Mouse (Mus musculus): ENCODE results near the gene Gabrp. TPM values are rescaled to one million over a fixed set of nuclear protein-coding genes. Genes with fewer than 3 reads are reported as not detected.

Gene Gabrp
- not detected for polyA plus RNA-seq (2015; fragmentation: Illumina TruSeq; extraction: RNeasy Lipid Tissue Mini Kit (QIAGEN cat#74804); ENCODE audit: low read depth, low replicate concordance)

DNA sequence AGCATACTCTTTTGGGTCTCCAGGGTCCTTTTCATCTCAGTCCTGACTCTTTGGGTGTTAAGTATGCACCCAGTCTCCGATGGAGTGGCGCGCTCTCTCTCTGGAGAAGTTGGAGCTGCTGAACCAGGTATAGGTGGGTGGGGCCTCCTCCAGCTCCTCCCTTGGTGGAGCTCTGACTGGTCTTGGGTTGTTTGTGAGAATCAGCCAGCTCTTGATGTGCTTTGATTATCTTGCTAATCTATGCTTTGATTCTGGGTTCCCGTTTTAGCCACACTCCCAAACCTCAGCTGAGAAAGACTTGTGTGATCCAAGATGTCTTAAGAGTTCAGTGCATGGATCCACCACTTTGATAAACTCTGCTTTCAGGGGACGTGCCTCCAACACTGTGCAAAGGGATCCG, at the start of gene Gabrp:
TSS of gene Gabrp (minus strand) at position 101 of the 400 bp plus-strand sequence.

DNA sequence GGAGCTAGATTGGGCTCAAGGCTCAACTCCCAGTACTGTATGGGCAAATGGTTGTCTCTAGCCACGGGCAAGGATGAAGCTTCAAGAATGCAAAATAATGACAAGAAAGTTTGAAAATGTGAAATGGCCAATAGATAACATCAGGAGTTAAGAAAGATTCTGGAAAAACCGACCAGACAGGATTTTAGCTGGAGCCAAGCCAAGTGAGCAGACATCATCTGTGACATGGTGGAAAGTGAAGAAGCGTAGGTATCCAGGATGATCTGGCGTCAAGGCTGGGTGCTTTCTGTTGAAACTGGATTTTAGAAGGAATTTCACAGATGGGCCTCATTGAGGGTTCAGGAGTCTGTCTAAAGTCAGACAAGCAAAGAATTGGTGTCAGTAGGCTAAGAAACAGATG, 20.2 kb upstream of the Gabrp start, which contains the start of gene D130052B06Rik:
TSS of gene D130052B06Rik (plus strand) at position 317 of the 400 bp plus-strand sequence.

DNA sequence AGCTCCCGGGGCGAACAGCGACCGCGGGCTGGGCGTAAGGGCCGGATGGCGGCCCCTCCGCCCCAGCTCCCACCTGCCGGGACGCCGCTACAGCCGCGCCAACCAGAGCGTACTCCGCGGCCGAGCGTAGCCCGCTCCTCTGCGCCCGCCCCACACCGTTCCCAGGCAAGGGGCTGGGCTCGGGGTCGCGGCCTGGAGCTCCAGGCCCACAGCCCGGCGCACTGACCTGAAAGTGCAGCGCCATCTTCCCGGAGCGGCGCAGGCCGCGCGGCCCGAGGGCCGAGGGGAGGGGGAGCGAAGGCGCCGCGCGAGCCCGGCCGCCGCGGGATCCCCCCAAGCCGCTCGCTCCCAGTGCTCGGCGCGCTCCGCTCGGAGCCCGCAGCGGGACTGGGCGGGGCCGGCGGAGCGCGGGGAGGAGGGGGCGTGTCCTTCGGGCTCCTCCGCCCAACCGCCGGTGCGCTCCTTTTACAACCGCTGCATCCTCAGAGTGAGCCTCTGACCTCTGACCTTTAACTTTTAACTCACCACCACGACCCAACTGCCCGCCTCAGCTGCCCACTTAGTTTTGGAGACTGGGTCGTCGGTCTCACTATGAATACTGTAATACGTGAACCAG, 65.3 kb downstream of the Gabrp start, which contains the start of gene Ranbp17:
TSS of gene Ranbp17 (minus strand) at position 371 of the 616 bp plus-strand sequence.

Other genes with a start within 250 kb of the Gabrp start
- gene Ranbp17, start 65.2 kb downstream of the Gabrp start, polyA plus RNA-seq (2015; fragmentation: Illumina TruSeq; extraction: RNeasy Lipid Tissue Mini Kit (QIAGEN cat#74804); ENCODE audit: low read depth, low replicate concordance), result 4.0 TPM
- not detected for gene D130052B06Rik, start 20.3 kb upstream of the Gabrp start, polyA plus RNA-seq (2015; fragmentation: Illumina TruSeq; extraction: RNeasy Lipid Tissue Mini Kit (QIAGEN cat#74804); ENCODE audit: low read depth, low replicate concordance)

Data from brain, adult 10 weeks (tissue).